Mouse (Mus musculus): ENCODE results near the gene Nat8f5.
"Not testable (repeated sequence)": the region's sequence is repeated elsewhere in the genome, so short reads cannot be mapped to it uniquely, and the experiment has no call there.

DNA sequence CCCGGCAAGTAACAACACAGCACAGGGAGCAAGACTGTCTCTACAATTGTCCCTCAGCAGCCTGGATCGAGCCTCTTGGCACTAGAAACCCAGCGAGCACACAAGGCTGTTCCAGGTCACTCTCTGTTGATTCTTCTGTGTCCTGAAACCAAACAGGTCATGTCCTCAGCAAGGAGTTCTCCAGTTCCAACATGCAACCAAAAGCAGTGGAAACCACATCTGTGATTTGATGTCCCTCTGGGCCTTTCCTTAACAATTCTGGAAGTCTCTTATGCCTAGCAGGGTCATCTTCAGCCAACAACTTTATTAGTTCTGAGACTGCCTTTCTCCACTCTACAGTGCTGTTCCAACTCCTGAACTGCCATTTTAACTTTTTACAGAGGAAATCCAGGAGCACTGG, 45.4 kb upstream of the Nat8f5 start:
- not testable (repeated sequence) for TF ChIP-seq CTCF (IDR thresholded peaks at IDR 0.05; ENCODE audit: insufficient read depth, low read length); POLR2A (IDR thresholded peaks at IDR 0.05; ENCODE audit: borderline replicate concordance, extremely low read depth, low read depth, low read length)
